In genomic region chr16:8830431-8831211, GRCm38 (mm10) we compare ENCODE assay signal across 8 mouse cellular contexts. TPM values are rescaled to one million over a fixed set of nuclear protein-coding genes. Genes with fewer than 3 reads are reported as not detected.
DNase-seq lines count a peak whose midpoint lies in the region; ATAC-seq and TF ChIP-seq lines count a peak whose summit lies in the region.

No protein-coding gene starts in this region.

- ATAC-seq in forebrain, embryonic 15.5 days (replicated peaks) = peak; percentile 26
- peak; percentile 27 for ATAC-seq in lung, embryonic 14.5 days (ENCODE audit: insufficient read depth)
- peak; percentile 26 for ATAC-seq in neural tube, embryonic 15.5 days (ENCODE audit: low FRiP score)

- no peaks in the 10 kb centered on the region for H3K9me3 ChIP-seq in ES-Bruce4 (replicated peaks; ENCODE audit: control insufficient read depth, insufficient read depth, low read length, poor library complexity, severe bottlenecking)
- no peaks in the 10 kb centered on the region for H3K9me3 ChIP-seq in forebrain, embryonic 15.5 days
- H3K9me3 ChIP-seq in lung, embryonic 14.5 days (ENCODE audit: low read depth, low read length) = no peaks in the 10 kb centered on the region
- no peaks in the 10 kb centered on the region for H3K9me3 ChIP-seq in neural tube, embryonic 15.5 days (replicated peaks)

- peak overlapping the region; percentile 98 for H3K9ac ChIP-seq in ES-Bruce4 (ENCODE audit: low read depth, poor library complexity, severe bottlenecking)
- peak overlapping the region; percentile 89 for H3K9ac ChIP-seq in forebrain, embryonic 15.5 days (replicated peaks)
- H3K9ac ChIP-seq in lung, embryonic 14.5 days = peak overlapping the region; percentile 99
- peak overlapping the region; percentile 100 for H3K9ac ChIP-seq in neural tube, embryonic 15.5 days (replicated peaks)

- no peak for TF ChIP-seq CTCF in ES-Bruce4 (IDR thresholded peaks at IDR 0.05; ENCODE audit: low read depth, low read length)
- no peak; the same call in 1 of the 2 replicates for TF ChIP-seq CTCF in layer of hippocampus, adult 2 months (conservative IDR thresholded peaks at IDR 0.05)
- no peak for TF ChIP-seq CTCF in lung, embryonic 14.5 days (IDR thresholded peaks at IDR 0.05; ENCODE audit: low read depth)

- TF ChIP-seq POLR2A in ES-Bruce4 (IDR thresholded peaks at IDR 0.05; ENCODE audit: insufficient read depth, low read length) = no peak

- peaks cover 28% of the 10 kb centered on the region for H3K36me3 ChIP-seq in ES-Bruce4 (ENCODE audit: control insufficient read depth, insufficient read depth, low read length, poor library complexity, severe bottlenecking)
- H3K36me3 ChIP-seq in forebrain, embryonic 15.5 days = peaks cover 11% of the 10 kb centered on the region; the same call in 1 of the 2 replicates
- peaks cover 28% of the 10 kb centered on the region for H3K36me3 ChIP-seq in lung, embryonic 14.5 days (ENCODE audit: insufficient read depth)
- no peaks in the 10 kb centered on the region for H3K36me3 ChIP-seq in neural tube, embryonic 15.5 days

- H3K4me1 ChIP-seq in ES-Bruce4 (ENCODE audit: control insufficient read depth, insufficient read depth, low read length) = no peaks in the 10 kb centered on the region
- H3K4me1 ChIP-seq in forebrain, embryonic 15.5 days = peaks cover 46% of the 10 kb centered on the region
- peaks cover 3% of the 10 kb centered on the region; the same call in 1 of the 2 replicates for H3K4me1 ChIP-seq in lung, embryonic 14.5 days (ENCODE audit: insufficient read depth)
- H3K4me1 ChIP-seq in neural tube, embryonic 15.5 days = peaks cover 42% of the 10 kb centered on the region

- WGBS in forebrain, embryonic 15.5 days = under 1% methylated on average over 73 of the region's 74 CpGs
- WGBS in lung, embryonic 14.5 days = under 1% methylated on average over 72 of the region's 74 CpGs
- under 1% methylated on average over 73 of the region's 74 CpGs for WGBS in neural tube, embryonic 15.5 days

- peak overlapping the region; percentile 69 for H3K4me2 ChIP-seq in forebrain, embryonic 15.5 days (replicated peaks)
- peak overlapping the region; percentile 93 for H3K4me2 ChIP-seq in lung, embryonic 14.5 days
- H3K4me2 ChIP-seq in neural tube, embryonic 15.5 days = peak overlapping the region; percentile 69

- no peaks in the 10 kb centered on the region for H3K27me3 ChIP-seq in ES-Bruce4 (ENCODE audit: control insufficient read depth, insufficient read depth, low read length, poor library complexity, severe bottlenecking)
- H3K27me3 ChIP-seq in forebrain, embryonic 15.5 days = no peaks in the 10 kb centered on the region
- H3K27me3 ChIP-seq in lung, embryonic 14.5 days (ENCODE audit: insufficient read depth, low read length) = no peaks in the 10 kb centered on the region
- no peaks in the 10 kb centered on the region for H3K27me3 ChIP-seq in neural tube, embryonic 15.5 days (replicated peaks)

- intact Hi-C loops in heart, postnatal 25 days (cut with DNase I) = loop anchor here (1.0 kb wide), 1 partner anchor 13 kb away; no protein-coding TSS in a partner anchor

- H3K27ac ChIP-seq in ES-Bruce4 (ENCODE audit: insufficient read depth, low read length) = peak overlapping the region; percentile 69
- peak overlapping the region; percentile 95 for H3K27ac ChIP-seq in forebrain, embryonic 15.5 days (replicated peaks)
- H3K27ac ChIP-seq in layer of hippocampus, adult 2 months = peak overlapping the region; percentile 98
- peak overlapping the region; percentile 97 for H3K27ac ChIP-seq in lung, embryonic 14.5 days (ENCODE audit: low read depth)
- H3K27ac ChIP-seq in neural tube, embryonic 15.5 days (replicated peaks) = peak overlapping the region; percentile 95

- H3K4me3 ChIP-seq in ES-Bruce4 (ENCODE audit: low read depth, low read length) = peak overlapping the region; percentile 97
- peak overlapping the region; percentile 78 for H3K4me3 ChIP-seq in forebrain, embryonic 15.5 days
- H3K4me3 ChIP-seq in layer of hippocampus, adult 2 months = peak overlapping the region; percentile 85
- peak overlapping the region; percentile 99 for H3K4me3 ChIP-seq in lung, embryonic 14.5 days (ENCODE audit: low read depth, low read length)
- peak overlapping the region; percentile 96 for H3K4me3 ChIP-seq in neural tube, embryonic 15.5 days (replicated peaks)

- TF ChIP-seq EP300 in ES-Bruce4 (IDR thresholded peaks at IDR 0.05; ENCODE audit: insufficient read depth, low read depth, low read length) = 0 out of 2 replicates have a peak, but pooled peaks have one; percentile 6

- DNase-seq in cerebellum, adult 11-12 months = peak; percentile 77
- DNase-seq in heart, postnatal 25 days (ENCODE audit: low spot score) = peak; percentile 63
- peak; percentile 44 to 58 for DNase-seq in layer of hippocampus, adult 2 months (ENCODE audit: low spot score in 2 of 2)
- peak; percentile 80 for DNase-seq in lung, embryonic 14.5 days
- DNase-seq in testis, postnatal 14 days (ENCODE audit: low spot score) = peak; percentile 74

RNA-seq across cellular contexts. Expression of gene 1810013L24Rik, which starts 0.7 kb away (rescaled TPM):
- polyA plus RNA-seq in ES-Bruce4 (2011; ENCODE audit: insufficient read depth, insufficient read length, low read depth, missing spikeins) = 63.8 and 65.8 TPM in 2 replicates
- 31.6 and 33.6 TPM in 2 replicates for polyA plus RNA-seq in forebrain, embryonic 15.5 days (2015; fragmentation: Nextera tagmentation; extraction: Ambion mirVana)
- total RNA-seq in heart, postnatal 25 days (2021) = 100 to 1,000 TPM in 1 of 2 experiments, 10 to 100 TPM in 1; 97.2 to 125 TPM
- total RNA-seq in layer of hippocampus, adult 2 months (2021) = 100 to 1,000 TPM; 103 to 107 TPM
- polyA plus RNA-seq in lung, embryonic 14.5 days (2014; fragmentation: Nextera tagmentation; extraction: Ambion mirVana) = 15.1 and 15.3 TPM in 2 replicates
- polyA plus RNA-seq in neural tube, embryonic 15.5 days (2015; fragmentation: Nextera tagmentation; extraction: Ambion mirVana) = 23.4 and 25.3 TPM in 2 replicates

RNA-seq across cellular contexts. Expression of gene Usp7, which starts 38.5 kb away (rescaled TPM):
- 339 and 341 TPM in 2 replicates for polyA plus RNA-seq in ES-Bruce4 (2011; ENCODE audit: insufficient read depth, insufficient read length, low read depth, missing spikeins)
- polyA plus RNA-seq in forebrain, embryonic 15.5 days (2015; fragmentation: Nextera tagmentation; extraction: Ambion mirVana) = 31.7 and 38.5 TPM in 2 replicates
- total RNA-seq in heart, postnatal 25 days (2021) = 10 to 100 TPM; 44.2 to 52.5 TPM
- total RNA-seq in layer of hippocampus, adult 2 months (2021) = 100 to 1,000 TPM; 163 to 168 TPM
- 43.5 and 49.8 TPM in 2 replicates for polyA plus RNA-seq in lung, embryonic 14.5 days (2014; fragmentation: Nextera tagmentation; extraction: Ambion mirVana)
- 27.8 TPM in 2 replicates for polyA plus RNA-seq in neural tube, embryonic 15.5 days (2015; fragmentation: Nextera tagmentation; extraction: Ambion mirVana)

Comparison
In these comparisons a context has a peak if more than half of its experiments do, and no peak if none do; other contexts are left out.
1. Peak in every context shown above with its lines: DNase-seq, ATAC-seq, H3K4me3 ChIP-seq and H3K27ac ChIP-seq.